Mouse (Mus musculus) right cerebral cortex, postnatal 14 days (tissue): ENCODE data around the gene Ctnnd2.

Experiments used
- DNase-seq: peaks from one replicate; pipeline ENCODE4 v3.0.0; 2022

Ctnnd2 gene

GRCm38 (mm10) chr15:30550956-30551355 is 378.6 kb downstream of the Ctnnd2 start:
- no peak for DNase-seq

DNA sequence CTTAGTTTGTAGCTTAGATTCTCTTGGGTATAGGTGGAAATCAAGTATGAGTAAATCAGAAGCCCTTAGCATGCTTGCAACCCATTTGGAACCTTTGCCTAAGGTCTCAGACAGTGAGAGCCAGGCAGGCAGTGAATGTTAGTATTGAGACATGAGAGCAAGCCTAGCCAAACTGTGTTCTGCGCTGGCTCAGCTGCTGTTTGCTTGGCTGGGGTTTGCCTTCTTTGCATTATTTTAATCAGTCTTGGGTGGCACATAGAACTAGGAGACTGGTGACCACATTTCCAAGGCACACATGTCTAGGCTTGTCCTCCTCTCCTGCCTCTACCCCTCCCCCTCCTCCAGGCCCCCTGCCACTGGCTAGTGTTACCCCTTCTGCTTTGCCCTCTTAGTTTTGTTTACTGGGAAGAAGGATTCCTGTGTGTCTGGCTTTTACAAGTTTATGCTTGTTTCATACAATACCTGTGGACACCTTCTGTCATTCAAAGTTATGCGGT is 381.6 kb downstream of the Ctnnd2 start:
- no peak for DNase-seq

- no peak for DNase-seq
Observed at GRCm38 (mm10) chr15:30555787-30556186, 383.4 kb downstream of the Ctnnd2 start.

DNA sequence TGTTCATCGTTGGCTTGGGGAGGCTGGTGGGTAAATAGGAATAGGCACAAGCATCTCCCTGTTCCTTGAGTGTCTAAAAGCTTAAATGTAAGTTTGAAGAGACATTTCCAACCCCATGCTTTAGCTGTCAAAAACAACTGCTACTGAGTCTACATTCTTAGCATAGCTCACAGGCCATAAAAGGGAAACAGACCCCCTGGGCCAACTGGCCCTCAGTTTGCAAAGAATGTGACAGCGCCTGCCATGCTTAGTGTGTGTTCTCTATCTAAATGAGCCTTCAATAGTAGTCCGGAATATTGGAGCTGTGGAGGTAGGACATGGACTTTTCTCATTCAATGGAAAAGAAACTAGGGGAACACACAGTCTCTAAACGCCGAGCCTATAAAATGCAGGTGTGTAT is 390.0 kb downstream of the Ctnnd2 start:
- no peak for DNase-seq

DNA sequence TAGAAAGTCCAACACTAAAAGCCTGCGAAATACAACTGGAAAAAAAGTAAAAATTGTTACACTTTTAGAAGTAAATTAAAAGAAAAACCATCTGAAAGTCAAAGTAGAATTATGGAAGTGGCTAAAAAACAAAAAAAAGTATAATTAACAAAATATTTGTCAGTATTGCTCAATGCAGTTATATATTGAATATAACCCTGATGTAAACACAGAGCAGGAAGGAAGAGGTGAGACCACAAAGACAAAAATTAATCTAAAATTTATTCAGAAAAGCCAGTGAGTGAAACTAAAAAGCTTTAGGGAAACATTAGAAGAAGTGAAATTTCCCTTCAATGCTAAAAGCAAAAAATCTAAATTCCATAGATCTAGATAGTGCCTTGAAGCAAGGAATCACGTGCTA is 392.2 kb downstream of the Ctnnd2 start:
- DNase-seq, result no peak

DNA sequence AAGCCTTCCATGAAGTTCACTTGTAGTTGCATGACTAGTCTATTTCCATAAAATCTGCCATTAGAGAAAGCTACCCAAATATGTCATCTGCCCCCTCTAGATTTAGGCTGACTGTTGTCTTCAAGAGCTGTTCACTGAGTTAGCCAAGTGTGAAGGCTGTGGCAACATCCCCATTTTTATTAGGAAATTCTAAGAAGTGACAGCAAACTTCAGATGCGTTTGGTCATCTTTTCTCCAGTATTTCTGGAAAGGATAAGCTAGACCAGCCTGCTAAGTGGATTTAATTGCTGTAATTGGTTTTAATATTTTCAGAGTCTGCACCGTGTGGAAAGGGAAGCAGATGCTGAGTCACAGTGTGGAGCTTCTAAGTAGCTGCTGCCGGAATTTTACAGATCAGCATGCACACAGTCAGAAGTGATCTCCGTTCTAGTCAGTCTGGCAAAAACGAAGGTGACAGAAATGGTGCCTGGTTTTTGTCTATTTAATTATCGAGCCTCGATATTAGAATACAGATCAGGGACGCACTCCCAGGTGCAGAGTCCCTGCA is 397.9 kb downstream of the Ctnnd2 start:
- no peak for DNase-seq

- DNase-seq, result no peak
Observed at GRCm38 (mm10) chr15:30587446-30587845, 415.1 kb downstream of the Ctnnd2 start.

GRCm38 (mm10) chr15:30590865-30591264 is 418.5 kb downstream of the Ctnnd2 start:
- DNase-seq, result no peak

- no peak for DNase-seq
Observed at GRCm38 (mm10) chr15:30595507-30595906, 423.1 kb downstream of the Ctnnd2 start.

- no peak for DNase-seq
Observed at GRCm38 (mm10) chr15:30610613-30611012, 438.2 kb downstream of the Ctnnd2 start.

GRCm38 (mm10) chr15:30615451-30615850 is 443.1 kb downstream of the Ctnnd2 start:
- no peak for DNase-seq

- DNase-seq, result no peak
Observed at GRCm38 (mm10) chr15:30616861-30617260, 444.5 kb downstream of the Ctnnd2 start.

DNA sequence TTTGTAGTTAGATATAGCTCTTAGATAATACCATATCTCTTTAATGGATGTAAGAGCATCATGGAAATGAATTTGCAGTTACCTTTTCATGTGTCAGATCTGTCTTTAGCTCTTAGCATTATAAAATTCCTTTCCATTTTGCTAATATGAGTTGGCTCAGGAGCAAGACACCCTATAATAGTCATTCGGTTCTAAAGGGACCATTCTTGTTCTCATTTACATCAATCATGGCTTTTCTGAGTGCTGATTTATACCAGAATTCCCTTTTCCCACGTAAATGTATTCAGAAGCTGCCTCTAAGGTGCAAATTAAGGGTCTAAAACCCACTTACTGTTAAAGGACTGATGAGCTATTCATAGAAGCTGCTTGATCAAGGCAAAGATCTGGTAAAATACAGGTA is 445.5 kb downstream of the Ctnnd2 start:
- no peak for DNase-seq

GRCm38 (mm10) chr15:30628524-30628923 is 456.1 kb downstream of the Ctnnd2 start:
- no peak for DNase-seq

DNA sequence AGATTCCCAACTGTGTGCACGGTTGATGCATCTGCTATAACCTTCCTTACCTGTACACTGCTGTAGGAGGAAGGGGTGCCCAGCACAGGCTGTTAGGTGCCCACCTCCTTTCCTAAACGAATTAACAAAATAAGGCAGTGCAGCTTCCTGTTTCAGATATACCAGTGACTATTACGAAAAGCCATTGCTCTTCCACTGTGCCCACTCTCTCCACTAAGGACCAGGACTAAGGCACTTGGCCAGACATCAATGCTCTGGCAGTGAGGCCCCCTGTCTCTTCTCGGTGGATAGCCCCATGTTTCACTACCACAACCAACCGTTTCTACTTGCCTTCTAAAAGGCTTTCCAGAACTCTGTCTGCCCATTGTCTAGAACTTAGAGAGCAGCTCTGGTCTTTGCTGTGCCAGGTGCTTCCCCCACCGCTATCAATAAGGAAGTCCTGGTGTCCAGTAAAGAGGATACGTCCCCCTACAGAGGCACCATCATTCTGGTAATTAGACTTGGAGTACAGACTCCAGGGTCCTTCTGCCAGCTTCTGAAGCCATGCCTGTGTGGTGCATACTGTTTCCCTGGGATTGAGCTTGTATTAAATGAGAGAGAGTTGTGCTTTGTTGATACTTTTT is 459.8 kb downstream of the Ctnnd2 start:
- no peak for DNase-seq

DNA sequence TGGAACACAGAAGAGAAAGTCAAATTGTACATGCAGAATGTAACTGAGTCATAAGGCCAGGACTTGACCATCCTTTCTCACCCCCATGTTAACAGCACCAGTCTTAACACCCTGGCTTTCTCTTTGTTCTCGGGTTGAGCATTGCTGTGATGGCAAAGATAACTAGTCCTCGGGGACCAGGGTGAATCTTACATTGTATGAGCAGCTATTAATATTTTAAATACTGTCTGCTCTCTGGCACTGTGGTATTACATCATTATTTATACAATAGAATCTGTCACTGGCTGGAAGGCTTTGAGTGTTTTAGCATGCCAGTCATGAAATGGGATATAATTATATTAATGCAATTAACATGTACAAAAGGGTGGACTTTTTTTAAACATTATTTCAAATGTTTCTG is 461.5 kb downstream of the Ctnnd2 start:
- no peak for DNase-seq

DNA sequence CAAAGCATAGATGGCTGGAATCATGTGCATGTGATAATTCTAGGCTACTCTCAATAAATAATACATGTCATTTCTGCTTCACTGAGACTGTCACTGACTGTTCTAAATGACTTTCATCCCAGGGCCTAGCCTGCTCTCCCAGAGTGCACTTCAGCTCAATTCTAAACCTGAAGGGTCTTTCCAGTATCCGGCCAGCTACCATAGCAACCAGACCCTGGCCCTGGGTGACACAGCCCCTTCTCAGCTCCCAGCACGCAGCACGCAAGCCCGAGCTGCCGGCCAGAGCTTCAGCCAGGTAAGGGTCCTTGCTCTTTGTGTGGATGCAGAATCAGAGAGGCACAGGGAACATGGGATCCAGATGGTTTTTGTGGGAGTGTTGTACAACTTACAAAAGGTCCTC is 462.1 kb downstream of the Ctnnd2 start:
- DNase-seq, result no peak

GRCm38 (mm10) chr15:30640651-30641050 is 468.3 kb downstream of the Ctnnd2 start:
- DNase-seq, result no peak

- no peak for DNase-seq
Observed at GRCm38 (mm10) chr15:30645688-30646087, 473.3 kb downstream of the Ctnnd2 start.

GRCm38 (mm10) chr15:30646501-30647431 is 474.4 kb downstream of the Ctnnd2 start:
- peak; percentile 40 for DNase-seq

- no peak for DNase-seq
Observed at GRCm38 (mm10) chr15:30647679-30648311, 475.4 kb downstream of the Ctnnd2 start.

DNA sequence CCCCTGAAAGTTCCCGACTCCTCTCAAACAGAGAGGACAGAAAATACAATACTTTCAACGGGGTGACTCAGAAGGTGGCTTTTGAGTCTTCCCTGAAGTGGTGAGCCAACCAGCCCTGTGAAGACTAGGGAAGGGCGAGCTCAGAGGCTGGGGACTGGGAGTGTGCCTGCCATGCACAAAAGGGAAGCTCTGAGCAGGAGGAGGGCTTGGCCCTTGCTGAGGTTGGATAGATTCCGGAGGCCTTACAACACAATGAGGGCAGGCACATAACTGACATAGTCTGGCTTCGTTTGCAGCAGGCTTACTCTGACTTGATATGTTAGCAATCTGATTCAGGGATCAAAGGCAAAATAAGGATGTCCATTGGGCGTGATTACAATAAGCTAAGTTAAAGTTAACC is 477.6 kb downstream of the Ctnnd2 start:
- no peak for DNase-seq

DNA sequence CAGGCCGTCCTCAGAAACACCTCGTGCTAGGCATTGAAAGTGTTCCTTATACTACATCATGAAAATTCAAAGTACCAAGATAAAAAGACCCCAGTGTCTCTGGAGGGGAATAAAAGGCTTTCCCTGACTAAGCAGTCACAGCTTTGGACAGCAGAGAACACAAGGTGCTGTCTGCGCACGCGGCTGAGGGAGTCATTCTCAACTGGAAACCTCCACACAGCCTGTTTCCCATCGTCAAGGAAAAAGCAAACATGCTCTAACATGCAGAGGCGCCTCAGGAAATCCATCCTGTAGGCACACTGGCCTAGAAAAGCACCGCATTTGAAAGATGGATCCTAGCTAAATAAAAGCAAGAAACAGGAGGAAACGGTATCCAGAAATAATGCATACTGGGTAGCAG is 483.0 kb downstream of the Ctnnd2 start:
- DNase-seq, result no peak
